Mouse (Mus musculus) limb, embryonic 14.5 days (tissue): ENCODE results near the gene Cdc40. TPM values are rescaled to one million over a fixed set of nuclear protein-coding genes. Genes with fewer than 3 reads are reported as not detected.
A peak's percentile ranks its signal among the peaks of the same experiment; 100 is the strongest.

ENCODE experiments used
- ATAC-seq: fragments of 200-750 bp; cut with Nextera tagmentation; 2 replicates; pipeline ENCODE4 v1.8.0; 2017; ENCODE audit warnings: low read depth, moderate number of reproducible peaks, moderate TSS enrichment; ENCODE audit not compliant: low FRiP score
- DNase-seq: peaks from one replicate; pipeline ENCODE4 v3.0.0-alpha.2; 2015; ENCODE audit warnings: low spot score
- H3K27ac ChIP-seq: fragments of 300-500 bp; sonication (generic); replicated peaks from 2 replicates; pipeline ENCODE4 v1.5.1; 2014; ENCODE audit warnings: low read depth, mild to moderate bottlenecking, low read length, moderate library complexity, mixed read lengths
- H3K27me3 ChIP-seq: fragments of 300-500 bp; sonication (generic); 2 replicates; pipeline ENCODE4 v1.6.1; 2014; ENCODE audit warnings: low read length, mixed read lengths; ENCODE audit not compliant: control insufficient read depth, insufficient read depth
- H3K36me3 ChIP-seq: fragments of 300-500 bp; sonication (generic); 2 replicates; pipeline ENCODE4 v1.6.1; 2014; ENCODE audit warnings: mild to moderate bottlenecking, low read length, moderate library complexity, mixed read lengths; ENCODE audit not compliant: control insufficient read depth, insufficient read depth
- H3K4me1 ChIP-seq: fragments of 300-500 bp; sonication (generic); 2 replicates; pipeline ENCODE4 v1.6.1; 2014; ENCODE audit warnings: antibody characterized with exemption, low read length, mixed read lengths; ENCODE audit not compliant: control insufficient read depth, insufficient read depth
- H3K4me2 ChIP-seq: fragments of 300-500 bp; sonication (generic); replicated peaks from 2 replicates; pipeline ENCODE4 v1.6.1; 2014; ENCODE audit warnings: low read depth, mild to moderate bottlenecking, low read length, moderate library complexity; ENCODE audit not compliant: severe bottlenecking
- H3K4me3 ChIP-seq: fragments of 300-500 bp; sonication (generic); replicated peaks from 2 replicates; pipeline ENCODE4 v1.5.1; 2014; ENCODE audit warnings: low read length
- H3K9ac ChIP-seq: fragments of 300-500 bp; sonication (generic); 2 replicates; pipeline ENCODE4 v1.6.1; 2014; ENCODE audit warnings: mild to moderate bottlenecking, low read depth, low read length, moderate library complexity; ENCODE audit not compliant: severe bottlenecking
- H3K9me3 ChIP-seq: fragments of 300-500 bp; sonication (generic); 2 replicates; pipeline ENCODE4 v1.6.1; 2016; ENCODE audit warnings: low read length; ENCODE audit not compliant: control insufficient read depth
- POLR2A ChIP-seq: fragments of 200-500 bp; IDR thresholded peaks from 2 replicates; pipeline ENCODE4 v1.8.0; 2012; ENCODE audit warnings: inconsistent platforms, mild to moderate bottlenecking, moderate library complexity, borderline replicate concordance; ENCODE audit not compliant: insufficient read depth, insufficient read length; ENCODE audit errors: extremely low read depth
- WGBS: fragments of 180-500 bp; shearing (Covaris S2); extraction: QIAGEN DNeasy Blood & Tissue Kit; methylation state at CpG from one replicate; pipeline ENCODE4 v1.1.7; 2014; 5-methylcytosine and 5-hydroxymethylcytosine counted together
- polyA plus RNA-seq, 2 experiments: library from polyadenylated mRNA; depleted of rRNA in 1 of 2; stranded (reverse) in 1 of 2; unstranded in 1 of 2; fragments of >200 nt; fragmentation: Nextera tagmentation in 1 of 2; extraction: Ambion mirVana in 1 of 2; gene quantifications; 2 replicates each; pipeline versions ENCODE4 v1.2.1 to v1.2.3; 2012 to 2014

Cdc40 gene
- polyA plus RNA-seq, 2 experiments = 24.0 to 26.7 TPM

DNA sequence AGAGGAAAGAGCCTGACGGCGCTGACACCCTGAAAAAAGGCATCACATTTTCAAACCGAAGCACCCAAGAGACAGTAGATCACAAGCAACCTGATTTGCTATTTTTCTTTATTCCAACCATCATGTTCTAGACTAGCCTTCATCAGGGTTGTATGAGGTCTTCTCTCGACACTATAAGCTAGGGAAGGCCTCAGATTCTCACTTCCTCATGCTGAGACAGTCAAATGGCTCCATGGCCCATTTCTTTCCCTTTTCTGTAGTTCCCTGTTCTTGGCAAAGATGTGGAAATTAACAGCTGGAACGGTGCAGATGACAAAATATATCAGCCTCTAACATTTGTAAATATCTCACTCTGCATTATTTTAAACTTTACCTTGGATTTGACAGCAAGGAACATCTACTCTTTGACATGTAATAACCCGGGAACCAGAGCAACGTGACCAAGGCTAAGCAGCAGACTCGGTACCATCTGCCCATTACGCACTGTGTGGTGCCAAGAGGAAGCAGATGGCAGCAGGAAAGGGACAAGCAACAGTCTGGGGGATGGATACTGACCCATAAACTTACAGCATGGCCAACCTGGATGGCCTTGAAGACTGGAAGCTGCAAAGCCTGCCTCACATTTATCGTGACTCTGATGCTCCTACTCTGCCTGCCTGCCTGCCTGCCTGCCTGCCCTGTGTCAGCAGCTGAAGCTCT lies 35.8 kb downstream of the Cdc40 start:
- H3K36me3 ChIP-seq = peaks cover 49% of the 10 kb centered on the region
- DNase-seq = no peak
- ATAC-seq = no peak
- H3K9ac ChIP-seq = no peak overlapping the region
- H3K27ac ChIP-seq = no peak overlapping the region
- no peaks in the 10 kb centered on the region for H3K9me3 ChIP-seq
- H3K4me3 ChIP-seq = no peak overlapping the region
- WGBS = 94% methylated on average over 10 of the region's 10 CpGs
- no peak overlapping the region for H3K4me2 ChIP-seq
- H3K27me3 ChIP-seq = no peaks in the 10 kb centered on the region
- TF ChIP-seq POLR2A = no peak
- H3K4me1 ChIP-seq = peaks cover 17% of the 10 kb centered on the region

DNA sequence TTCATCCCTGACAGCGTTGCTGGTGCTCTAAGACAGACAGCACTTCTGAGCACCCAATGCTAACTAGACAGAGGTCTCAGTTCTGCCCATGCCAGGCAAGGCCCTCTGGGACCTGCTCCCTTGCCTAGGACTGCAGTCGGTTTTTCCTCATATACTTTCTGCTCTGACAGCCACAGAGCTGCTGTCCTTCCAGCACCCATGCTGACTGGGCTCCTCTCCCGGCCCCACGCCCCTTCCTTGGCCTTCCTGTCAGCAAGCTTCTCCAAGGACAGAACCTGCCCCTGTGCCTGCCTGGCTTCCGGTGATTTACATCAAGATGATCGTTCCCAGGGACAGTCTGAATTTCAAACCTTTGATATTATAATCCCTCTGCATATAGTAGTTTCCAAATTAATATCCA lies 37.5 kb downstream of the Cdc40 start:
- Histone ChIP-seq H3K36me3 (peaks cover 66% of the 10 kb centered on the region), H3K4me2 (no peak overlapping the region), H3K9ac (no peak overlapping the region), H3K27me3 (no peaks in the 10 kb centered on the region), H3K9me3 (no peaks in the 10 kb centered on the region), H3K4me1 (peaks cover 17% of the 10 kb centered on the region), H3K27ac (no peak overlapping the region), H3K4me3 (no peak overlapping the region)
- TF ChIP-seq POLR2A = no peak
- 71% methylated on average over 6 of the region's 6 CpGs for WGBS
- no peak for ATAC-seq
- no peak for DNase-seq

DNA sequence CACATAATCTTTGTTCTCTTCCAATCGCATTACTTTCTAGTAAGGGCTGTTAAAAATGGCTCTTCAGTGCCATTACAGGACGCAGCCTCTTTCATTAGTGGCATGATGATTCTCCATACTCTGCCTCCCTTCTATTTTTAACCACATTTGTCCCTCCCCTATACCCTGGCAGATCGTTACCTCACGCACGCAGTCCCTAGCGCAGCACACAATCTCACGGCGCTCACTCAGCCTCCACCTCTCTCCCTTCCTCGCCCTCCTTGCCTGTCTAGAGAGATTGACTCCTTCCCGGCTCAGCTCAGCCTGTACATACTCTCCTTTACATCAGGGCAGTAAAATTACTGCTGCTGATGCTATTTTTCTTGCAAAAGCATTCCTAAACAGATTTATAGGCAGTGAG lies 38.6 kb downstream of the Cdc40 start:
- peak; percentile 62; the same call in 1 of the 2 replicates for ATAC-seq
- no peaks in the 10 kb centered on the region for H3K9me3 ChIP-seq
- 26% methylated on average over 10 of the region's 10 CpGs for WGBS
- H3K4me3 ChIP-seq = no peak overlapping the region
- H3K36me3 ChIP-seq = peaks cover 61% of the 10 kb centered on the region
- no peak for TF ChIP-seq POLR2A
- peak; percentile 3 for DNase-seq
- 0 out of 2 replicates have a peak overlapping the region, but pooled peaks have one; percentile 19 for H3K27ac ChIP-seq
- H3K4me1 ChIP-seq = peaks cover 17% of the 10 kb centered on the region
- H3K4me2 ChIP-seq = peak overlapping the region; percentile 29
- H3K27me3 ChIP-seq = no peaks in the 10 kb centered on the region
- no peak overlapping the region for H3K9ac ChIP-seq

DNA sequence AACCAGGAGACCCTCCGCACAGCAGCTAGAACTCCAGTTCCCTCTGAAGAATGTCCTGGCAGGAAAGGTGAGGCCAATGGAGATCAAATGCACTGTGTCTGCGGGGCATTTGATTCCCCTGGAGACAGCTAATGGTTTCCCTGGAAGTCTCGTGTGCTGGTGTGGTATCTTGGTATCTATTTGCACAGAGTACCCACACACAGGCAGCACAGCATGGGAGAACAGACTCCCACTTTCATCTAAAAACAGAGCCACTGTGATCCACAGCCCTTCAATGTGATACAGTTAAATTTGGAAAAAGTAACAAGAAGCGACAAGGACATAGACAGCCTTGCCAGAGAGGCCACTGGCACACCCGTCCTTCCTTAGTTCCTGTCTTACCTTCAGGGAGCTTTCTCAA lies 39.3 kb downstream of the Cdc40 start:
- H3K4me2 ChIP-seq = peak overlapping the region; percentile 29; the same call in 1 of the 2 replicates
- no peak overlapping the region for H3K9ac ChIP-seq
- WGBS = 56% methylated on average over 5 of the region's 5 CpGs
- no peak overlapping the region for H3K27ac ChIP-seq
- H3K4me3 ChIP-seq = no peak overlapping the region
- TF ChIP-seq POLR2A = no peak
- peaks cover 17% of the 10 kb centered on the region for H3K4me1 ChIP-seq
- ATAC-seq (no peak), DNase-seq (no peak)
- no peaks in the 10 kb centered on the region for H3K27me3 ChIP-seq
- H3K9me3 ChIP-seq = no peaks in the 10 kb centered on the region
- H3K36me3 ChIP-seq = peaks cover 63% of the 10 kb centered on the region

DNA sequence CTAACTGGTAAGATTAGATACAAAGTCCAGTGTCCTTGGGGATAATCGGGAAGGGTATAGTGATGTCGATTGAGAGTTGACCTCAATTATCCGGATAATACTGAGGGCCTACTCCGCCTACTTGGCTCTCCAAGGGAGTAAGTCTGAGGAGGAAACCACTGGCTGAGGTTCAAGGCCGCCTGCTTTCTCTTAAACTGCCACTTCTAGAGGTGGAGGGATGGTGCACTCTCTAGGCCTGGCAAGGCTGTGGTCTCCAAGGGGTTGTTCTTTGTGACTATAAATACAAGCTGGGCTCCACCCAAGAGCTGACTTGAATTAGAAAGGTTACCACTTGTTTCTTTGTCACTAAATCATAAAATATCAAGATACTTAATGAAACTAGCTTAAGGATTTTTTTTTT lies 43.0 kb downstream of the Cdc40 start:
- Histone ChIP-seq H3K4me2 (no peak overlapping the region), H3K27ac (no peak overlapping the region), H3K27me3 (no peaks in the 10 kb centered on the region), H3K4me1 (peaks cover 14% of the 10 kb centered on the region), H3K36me3 (peaks cover 57% of the 10 kb centered on the region), H3K9ac (no peak overlapping the region), H3K9me3 (no peaks in the 10 kb centered on the region), H3K4me3 (no peak overlapping the region)
- no peak for DNase-seq
- no peak for ATAC-seq
- TF ChIP-seq POLR2A = no peak
- WGBS = 81% methylated on average over 5 of the region's 5 CpGs
